Mouse (Mus musculus): ENCODE measurements at regions not wholly inside any gene's neighbourhood (a gene's known extent, or its start where the extent isn't known, plus 50 kb on each side); places are given as distances from the start of the nearest gene placed in this dataset.

- DNase-seq = no peak
- intact Hi-C loops (cut with DNase I) = no loop called here
Observed at GRCm38 (mm10) chr6:117653886-117654425, 187.0 kb upstream of the Zfp637 start.

- DNase-seq = no peak
- intact Hi-C loops (cut with DNase I) = no loop called here
Observed at GRCm38 (mm10) chr6:117655986-117656385, 185.0 kb upstream of the Zfp637 start.

GRCm38 (mm10) chr6:117660576-117660975 lies 180.4 kb upstream of the Zfp637 start:
- intact Hi-C loops (cut with DNase I) = no loop called here
- DNase-seq = peak; percentile 19 to 39

- intact Hi-C loops (cut with DNase I) = no loop called here
- DNase-seq = no peak
Observed at GRCm38 (mm10) chr6:117662635-117663034, 178.3 kb upstream of the Zfp637 start.

DNA sequence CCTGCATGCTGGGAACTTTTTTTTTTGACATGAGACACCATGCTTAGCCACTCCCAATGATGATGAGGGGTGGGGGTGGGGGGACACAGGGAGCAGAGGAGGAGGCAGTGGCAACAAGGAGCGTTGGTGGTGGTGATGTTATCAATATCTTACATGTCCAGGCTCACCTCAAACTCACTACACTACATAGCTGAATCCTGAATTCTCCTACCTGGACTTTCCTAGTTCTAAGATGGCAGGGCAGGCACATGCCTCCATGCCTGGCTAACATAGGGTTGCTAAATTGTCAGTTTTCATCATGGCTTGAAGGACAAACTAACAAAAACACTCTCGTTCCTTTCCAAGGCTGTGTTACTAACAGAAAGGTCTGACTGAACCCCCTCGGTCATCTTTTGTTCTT lies 170.6 kb upstream of the Zfp637 start:
- intact Hi-C loops (cut with DNase I) = no loop called here

DNA sequence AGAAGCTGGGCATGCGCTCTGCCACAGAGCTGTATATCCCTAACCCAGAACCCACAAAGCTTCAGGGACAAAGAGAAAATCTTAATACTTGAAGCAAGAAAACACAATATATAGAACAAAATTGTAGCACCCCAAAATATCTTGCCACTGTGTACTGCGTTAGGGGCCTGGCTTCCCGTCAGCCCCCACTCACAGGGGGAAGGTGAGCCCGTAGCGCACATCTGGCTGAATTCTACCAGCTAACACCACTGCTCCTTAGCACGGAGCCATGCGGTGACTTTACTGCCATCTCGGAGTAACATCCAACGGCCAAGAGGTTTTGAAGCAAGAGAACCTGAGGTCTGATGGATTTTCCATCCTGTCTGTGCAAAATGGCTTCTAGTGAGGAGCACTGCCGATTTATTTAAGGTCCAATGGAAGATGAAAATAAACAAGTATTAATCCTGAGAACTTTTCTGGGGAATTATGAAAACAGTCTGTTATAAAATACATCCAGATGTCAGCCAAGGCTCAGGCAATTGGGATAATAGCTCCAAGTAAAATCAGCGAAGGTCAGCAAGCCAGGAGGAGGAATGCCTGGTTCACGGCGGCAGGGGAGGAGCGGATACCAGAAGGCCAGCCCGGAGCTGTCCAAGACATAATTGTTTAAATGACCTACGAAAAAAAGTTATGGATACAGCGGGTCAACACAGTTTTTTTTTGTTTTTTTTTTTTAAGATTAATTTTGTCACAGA lies 170.0 kb upstream of the Zfp637 start:
- intact Hi-C loops (cut with DNase I) = no loop called here
- DNase-seq = no peak

More for the DNA sequence above, 170.6 kb upstream of the Zfp637 start:
- DNase-seq = no peak

DNA sequence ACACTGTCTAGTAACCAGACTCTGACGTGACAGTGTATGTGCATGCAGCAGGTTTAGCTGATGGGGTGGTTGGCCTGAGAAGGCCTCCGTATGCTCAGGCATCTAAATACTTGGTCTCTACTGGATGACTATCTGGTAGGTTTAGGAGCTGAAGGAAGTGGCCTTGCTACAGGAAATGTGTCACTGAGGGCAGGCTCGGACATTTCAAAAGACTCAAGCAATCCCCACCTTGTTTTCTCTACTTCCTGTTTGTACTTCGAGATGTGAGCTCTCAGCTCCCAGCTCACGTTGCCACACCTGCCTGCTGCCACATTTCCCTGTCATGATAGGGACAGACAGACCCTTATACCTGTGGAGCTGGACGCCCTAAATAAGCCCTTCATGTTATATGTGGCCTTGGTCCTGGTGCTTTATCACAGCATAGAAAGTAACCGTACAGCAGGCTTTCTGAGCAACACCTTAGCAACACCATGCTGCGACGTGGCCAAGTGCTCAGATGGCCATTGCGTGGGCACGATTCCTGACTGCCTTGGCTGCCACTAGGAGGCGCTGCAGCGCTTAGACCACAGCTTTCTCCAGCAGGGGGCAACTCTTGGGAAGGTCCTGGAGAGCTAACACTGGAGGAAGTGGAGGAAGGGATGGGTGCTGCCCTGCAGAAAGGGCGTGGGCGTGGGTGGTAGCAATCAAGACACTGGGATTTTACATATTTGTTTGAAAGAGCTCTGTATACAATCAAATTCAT lies 165.8 kb upstream of the Zfp637 start:
- intact Hi-C loops (cut with DNase I) = loop anchor here (5.0 kb wide), 2 partner anchors 152 to 503 kb away; no protein-coding TSS in a partner anchor
- DNase-seq = peak in 1 of 2 experiments; percentile 30

DNA sequence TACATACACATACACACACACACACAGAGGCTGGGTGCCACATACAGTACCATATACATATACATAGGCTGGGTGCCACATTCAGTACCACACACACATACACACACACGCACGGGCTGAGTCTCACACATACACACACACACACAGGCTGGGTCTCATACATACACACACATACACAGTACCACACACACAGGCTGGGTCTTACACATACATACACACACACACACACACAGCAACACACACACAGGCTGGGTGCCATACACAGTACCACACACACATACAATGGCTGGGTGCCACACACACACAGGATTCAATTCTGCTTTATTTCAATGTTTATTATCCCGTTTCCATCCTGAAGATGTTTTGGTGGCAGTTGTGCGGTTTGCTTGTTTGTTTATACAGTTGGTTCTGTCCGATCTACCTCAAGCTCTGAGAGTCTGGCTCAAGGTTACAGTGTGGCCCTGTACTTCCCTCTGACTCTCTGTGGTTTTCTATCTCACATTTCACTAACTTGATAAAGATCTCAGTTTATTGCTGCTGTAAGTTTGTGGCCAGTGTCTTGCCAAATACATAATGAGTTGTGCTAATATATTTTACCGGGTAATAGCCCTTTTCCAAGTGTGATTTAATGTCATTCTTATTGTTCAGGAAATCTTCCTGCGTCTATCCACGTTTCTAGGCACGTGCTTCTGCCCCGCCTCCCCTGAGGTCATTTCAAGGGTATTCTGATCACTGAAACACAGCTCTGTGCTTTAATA lies 164.7 kb upstream of the Zfp637 start:
- intact Hi-C loops (cut with DNase I) = loop anchor here (5.0 kb wide), 2 partner anchors 151 to 504 kb away; no protein-coding TSS in a partner anchor
- DNase-seq = no peak

DNA sequence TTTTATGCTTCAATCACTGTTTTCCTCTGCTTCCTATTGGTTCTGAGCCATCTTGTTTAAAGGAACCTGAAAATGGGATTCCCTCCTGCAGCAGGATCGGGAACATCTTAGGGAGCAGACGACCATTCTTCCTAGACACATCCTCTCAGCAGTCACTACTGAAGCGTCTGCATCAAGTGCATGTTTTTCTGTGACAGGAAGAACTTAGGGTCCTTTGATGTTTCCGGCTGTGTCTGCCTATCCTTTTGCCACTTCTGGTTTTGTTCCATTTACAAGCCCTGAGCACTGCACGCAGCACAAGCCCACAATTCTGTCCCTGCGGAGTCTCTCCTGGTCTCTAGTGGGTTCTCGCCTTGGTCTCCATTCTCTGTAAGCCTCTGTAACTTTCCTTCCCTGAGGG lies 163.9 kb upstream of the Zfp637 start:
- no peak for DNase-seq
- intact Hi-C loops (cut with DNase I) = loop anchor here (5.0 kb wide), 2 partner anchors 150 to 505 kb away; no protein-coding TSS in a partner anchor

- no peak for DNase-seq
- intact Hi-C loops (cut with DNase I) = loop anchor here (5.0 kb wide), 2 partner anchors 149 to 506 kb away; no protein-coding TSS in a partner anchor
Observed at GRCm38 (mm10) chr6:117677821-117678220, 163.2 kb upstream of the Zfp637 start.

GRCm38 (mm10) chr6:117678276-117678675 lies 162.7 kb upstream of the Zfp637 start:
- DNase-seq = no peak

GRCm38 (mm10) chr6:117678877-117679276 lies 162.1 kb upstream of the Zfp637 start:
- no peak for DNase-seq
- intact Hi-C loops (cut with DNase I) = loop anchor here (5.0 kb wide), 2 partner anchors 148 to 507 kb away; no protein-coding TSS in a partner anchor

More at GRCm38 (mm10) chr6:117678276-117678675, 162.7 kb upstream of the Zfp637 start:
- intact Hi-C loops (cut with DNase I) = loop anchor here (5.0 kb wide), 2 partner anchors 149 to 506 kb away; no protein-coding TSS in a partner anchor

- intact Hi-C loops (cut with DNase I) = no loop called here
- DNase-seq = no peak
Observed at GRCm38 (mm10) chr6:117686212-117686611, 154.8 kb upstream of the Zfp637 start.

DNA sequence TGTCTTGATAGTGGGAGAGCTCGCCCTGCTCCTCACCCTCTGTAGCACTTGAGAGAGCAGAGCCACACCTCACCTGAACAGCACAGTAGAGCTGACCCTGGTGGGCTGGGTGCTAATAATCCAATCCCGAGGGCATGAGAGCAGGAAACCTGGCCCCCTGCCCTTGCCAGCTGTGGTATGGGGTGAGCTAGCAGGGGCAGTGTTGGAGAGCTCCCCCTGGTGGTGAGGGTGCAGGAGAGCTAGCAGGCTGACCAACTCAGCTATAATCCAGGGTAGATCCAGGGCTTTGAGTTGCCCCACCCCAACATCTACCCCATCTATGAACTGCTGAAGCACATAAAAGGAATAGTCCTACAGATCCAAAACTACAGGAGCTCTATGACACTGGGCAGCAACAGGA lies 153.9 kb upstream of the Zfp637 start:
- intact Hi-C loops (cut with DNase I) = no loop called here
- DNase-seq = peak in 1 of 2 experiments; percentile 48

DNA sequence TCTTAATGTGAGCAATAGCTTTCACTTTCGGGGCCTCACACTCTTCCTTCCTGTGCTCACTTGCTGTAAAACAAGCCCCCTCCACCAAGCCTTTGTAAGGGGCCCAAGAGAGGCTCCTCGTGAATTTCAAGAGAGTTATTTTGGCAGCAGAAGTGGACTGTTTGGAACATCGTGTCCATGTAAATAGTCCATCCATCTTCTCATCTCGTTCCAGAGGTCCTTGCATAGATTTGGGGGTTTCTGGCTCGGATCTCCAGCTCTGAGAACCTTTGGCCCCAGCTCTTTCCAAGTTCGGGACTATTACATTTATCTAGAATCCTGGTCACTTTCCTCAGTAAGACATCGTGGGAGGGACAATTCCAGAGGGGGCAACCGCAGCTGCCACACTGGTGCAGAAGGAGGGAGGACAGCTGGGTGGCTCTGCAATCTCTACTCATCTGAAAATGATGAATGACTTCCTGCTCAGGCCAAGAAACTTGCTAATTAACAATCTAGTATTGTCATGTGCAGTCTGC lies 152.3 kb upstream of the Zfp637 start:
- no peak for DNase-seq
- intact Hi-C loops (cut with DNase I) = no loop called here

GRCm38 (mm10) chr6:117700286-117700685 lies 140.7 kb upstream of the Zfp637 start:
- intact Hi-C loops (cut with DNase I) = no loop called here
- no peak for DNase-seq

- DNase-seq = no peak
- intact Hi-C loops (cut with DNase I) = no loop called here
Observed at GRCm38 (mm10) chr6:117701547-117701946, 139.4 kb upstream of the Zfp637 start.

DNA sequence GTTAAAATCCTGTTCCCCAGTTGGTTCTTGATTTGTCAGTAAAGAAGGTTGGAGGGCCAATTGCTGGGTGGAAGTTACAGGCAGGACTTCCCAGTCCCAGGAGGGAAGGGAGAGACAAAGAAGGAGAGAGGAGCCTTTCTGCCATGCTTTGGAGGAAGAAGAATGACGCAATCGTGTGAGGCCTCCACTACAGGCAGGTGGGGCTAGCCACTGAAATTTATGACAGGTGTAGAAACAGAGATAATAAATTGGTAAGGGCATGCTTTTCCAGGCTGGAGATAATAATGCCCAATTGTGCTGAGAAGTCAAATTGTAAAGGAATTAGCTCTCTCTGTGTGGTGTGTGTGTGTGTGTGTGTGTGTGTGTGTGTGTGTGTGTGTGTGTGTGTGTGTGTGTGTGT lies 135.0 kb upstream of the Zfp637 start:
- no peak for DNase-seq

GRCm38 (mm10) chr6:117709212-117709611 lies 131.8 kb upstream of the Zfp637 start:
- intact Hi-C loops (cut with DNase I) = no loop called here
- DNase-seq = no peak

More for the DNA sequence above, 135.0 kb upstream of the Zfp637 start:
- intact Hi-C loops (cut with DNase I) = no loop called here

DNA sequence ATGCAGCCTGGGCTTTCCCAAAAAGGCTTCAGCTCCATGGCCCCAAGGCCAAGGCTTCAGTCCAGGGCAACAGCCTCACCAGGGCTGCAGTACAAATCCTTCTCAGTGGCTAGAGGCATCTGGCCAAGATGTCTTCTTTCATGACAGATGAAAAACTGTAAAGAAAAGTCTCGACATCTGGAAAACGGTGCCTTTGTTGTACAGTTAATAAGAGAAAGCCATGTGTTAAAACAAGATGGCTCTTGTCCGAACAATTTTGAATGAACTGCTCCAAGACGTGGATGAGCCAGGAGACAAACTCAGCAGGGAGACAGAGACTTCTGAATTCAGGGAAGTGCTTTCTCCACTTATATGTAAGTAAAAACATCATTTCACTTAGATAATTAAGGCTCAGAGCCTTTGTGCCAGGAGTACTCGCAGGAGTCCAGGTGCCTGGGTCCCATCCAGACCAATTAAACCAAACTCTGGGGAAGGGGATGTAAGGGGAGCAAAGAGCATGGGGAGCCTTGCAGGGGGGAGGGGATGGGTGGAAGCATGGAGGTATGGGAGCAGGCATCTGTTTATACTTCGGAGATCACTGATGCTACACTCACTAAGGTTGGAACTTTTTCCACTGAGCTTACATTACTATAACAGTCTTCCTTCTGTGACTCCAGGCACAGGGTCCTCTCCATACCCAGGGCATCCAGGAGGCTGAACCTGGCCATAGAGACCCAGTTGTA lies 125.8 kb upstream of the Zfp637 start:
- DNase-seq = no peak
- intact Hi-C loops (cut with DNase I) = no loop called here

All from heart, postnatal 10 days (tissue).